ENCODE assay signal across 22 mouse cellular contexts in genomic region chr9:60859031-60859430, GRCm38 (mm10).
DNase-seq lines count a peak whose midpoint lies in the region; ATAC-seq and TF ChIP-seq lines count a peak whose summit lies in the region.
"Had no signal": no experiment of that assay in that cellular context is flagged by ENCODE, and none has a peak within 500 bp of the region (broad histone marks: within the 10 kb centered on the region; RNA-seq: fewer than 3 reads in every experiment).

No protein-coding gene starts in this region.

- no peaks in the 10 kb centered on the region; the same call in 1 of the 2 replicates for H3K4me1 ChIP-seq in forebrain, embryonic 14.5 days (ENCODE audit: control insufficient read depth, insufficient read depth, low read length)
- peaks cover 6% of the 10 kb centered on the region; the same call in 1 of the 2 replicates for H3K4me1 ChIP-seq in forebrain, postnatal 0 days (ENCODE audit: insufficient read depth)

- no peak overlapping the region for H3K4me3 ChIP-seq in forebrain, embryonic 14.5 days (ENCODE audit: low read depth, low read length)
- no peak overlapping the region for H3K4me3 ChIP-seq in forebrain, postnatal 0 days (ENCODE audit: low read depth, low read length)
- H3K4me3 ChIP-seq: erythroblast, embryonic 14.5 days; forebrain, embryonic 12.5 days; hindbrain, embryonic 13.5 days; liver, embryonic 13.5 days; myocyte; neural tube, embryonic 15.5 days had no signal

- DNase-seq in forebrain, embryonic 14.5 days (ENCODE audit: low spot score), result no peak
- no peak for DNase-seq in forebrain, postnatal 0 days
- DNase-seq in thymus, postnatal 0 days (ENCODE audit: low spot score), result peak; percentile 64
- no peak for DNase-seq in left cerebral cortex, postnatal 36 days (ENCODE audit: low spot score in 2 of 2)
- no peak for DNase-seq in gastrocnemius, postnatal 25 days
- no peak for DNase-seq in cerebellum, postnatal 10 days
- DNase-seq in urinary bladder, postnatal 25 days (ENCODE audit: low spot score), result no peak
- DNase-seq: gastrocnemius, postnatal 10 days; kidney, adult 11 months; liver, embryonic 13.5 days; lung, adult 2 months; right cerebral cortex, adult 18-20 months had no signal

- WGBS in forebrain, embryonic 14.5 days, result 73% methylated on average over 9 of the region's 9 CpGs
- 72% methylated on average over 9 of the region's 9 CpGs for WGBS in forebrain, postnatal 0 days

- no peak overlapping the region for H3K9ac ChIP-seq in forebrain, embryonic 14.5 days (ENCODE audit: low read length)
- H3K9ac ChIP-seq in forebrain, postnatal 0 days, result no peak overlapping the region
- H3K9ac ChIP-seq: embryonic facial prominence, embryonic 13.5 days; forebrain, embryonic 12.5 days; hindbrain, embryonic 13.5 days; liver, embryonic 13.5 days; neural tube, embryonic 15.5 days had no signal

- H3K27me3 ChIP-seq in forebrain, embryonic 14.5 days (replicated peaks; ENCODE audit: control insufficient read depth, insufficient read depth, low read length), result no peaks in the 10 kb centered on the region
- H3K27me3 ChIP-seq in forebrain, postnatal 0 days (ENCODE audit: insufficient read depth, low read length), result no peaks in the 10 kb centered on the region
- H3K27me3 ChIP-seq: embryonic facial prominence, embryonic 13.5 days; forebrain, embryonic 12.5 days; heart, embryonic 13.5 days; hindbrain, embryonic 13.5 days; liver, embryonic 13.5 days; neural tube, embryonic 15.5 days had no signal

- TF ChIP-seq CTCF in forebrain, postnatal 0 days (IDR thresholded peaks at IDR 0.05; ENCODE audit: low read depth), result no peak

- H3K36me3 ChIP-seq in forebrain, embryonic 14.5 days (ENCODE audit: control insufficient read depth, insufficient read depth, low read length), result peaks cover 9% of the 10 kb centered on the region; the same call in 1 of the 2 replicates
- no peaks in the 10 kb centered on the region for H3K36me3 ChIP-seq in forebrain, postnatal 0 days (ENCODE audit: insufficient read depth)
- H3K36me3 ChIP-seq: liver, embryonic 13.5 days; neural tube, embryonic 15.5 days had no signal

- no peak overlapping the region for H3K4me2 ChIP-seq in forebrain, embryonic 14.5 days (ENCODE audit: low read length)
- no peak overlapping the region for H3K4me2 ChIP-seq in forebrain, postnatal 0 days (ENCODE audit: low read depth)

- H3K27ac ChIP-seq in forebrain, embryonic 14.5 days (ENCODE audit: low read depth, low read length), result no peak overlapping the region
- no peak overlapping the region for H3K27ac ChIP-seq in forebrain, postnatal 0 days (ENCODE audit: low read depth, low read length)
- H3K27ac ChIP-seq: embryonic facial prominence, embryonic 13.5 days; forebrain, embryonic 12.5 days; heart, embryonic 13.5 days; hindbrain, embryonic 13.5 days; liver, embryonic 13.5 days; neural tube, embryonic 15.5 days; stomach, postnatal 0 days had no signal

- no peaks in the 10 kb centered on the region for H3K9me3 ChIP-seq in forebrain, embryonic 14.5 days (replicated peaks; ENCODE audit: control insufficient read depth, low read length)
- no peaks in the 10 kb centered on the region for H3K9me3 ChIP-seq in forebrain, postnatal 0 days (ENCODE audit: low read length)
- H3K9me3 ChIP-seq: embryonic facial prominence, embryonic 13.5 days; forebrain, embryonic 12.5 days; heart, embryonic 13.5 days; hindbrain, embryonic 13.5 days; liver, embryonic 13.5 days; neural tube, embryonic 15.5 days had no signal

- ATAC-seq in forebrain, embryonic 14.5 days, result 0 out of 2 replicates have a peak, but pooled peaks have one; percentile 10
- no peak for ATAC-seq in forebrain, postnatal 0 days
- ATAC-seq in megakaryocyte progenitor cell, adult 5-6 weeks (replicated peaks; ENCODE audit: poor library complexity), result peak; percentile 56
- ATAC-seq: midbrain, embryonic 16.5 days had no signal

- intact Hi-C loops in left cerebral cortex, postnatal 36 days (cut with DNase I), result loop anchor here (1.0 to 5.0 kb wide), 3 partner anchors 40 to 617 kb away; no protein-coding TSS in a partner anchor
